Mouse (Mus musculus) cerebellum, adult 18-20 months (tissue): Measurements from ENCODE around the gene Zfp664.

Source experiments
- DNase-seq, 2 experiments: peaks; one replicate each; pipeline ENCODE4 v3.0.0; 2021

Gene Zfp664

DNA sequence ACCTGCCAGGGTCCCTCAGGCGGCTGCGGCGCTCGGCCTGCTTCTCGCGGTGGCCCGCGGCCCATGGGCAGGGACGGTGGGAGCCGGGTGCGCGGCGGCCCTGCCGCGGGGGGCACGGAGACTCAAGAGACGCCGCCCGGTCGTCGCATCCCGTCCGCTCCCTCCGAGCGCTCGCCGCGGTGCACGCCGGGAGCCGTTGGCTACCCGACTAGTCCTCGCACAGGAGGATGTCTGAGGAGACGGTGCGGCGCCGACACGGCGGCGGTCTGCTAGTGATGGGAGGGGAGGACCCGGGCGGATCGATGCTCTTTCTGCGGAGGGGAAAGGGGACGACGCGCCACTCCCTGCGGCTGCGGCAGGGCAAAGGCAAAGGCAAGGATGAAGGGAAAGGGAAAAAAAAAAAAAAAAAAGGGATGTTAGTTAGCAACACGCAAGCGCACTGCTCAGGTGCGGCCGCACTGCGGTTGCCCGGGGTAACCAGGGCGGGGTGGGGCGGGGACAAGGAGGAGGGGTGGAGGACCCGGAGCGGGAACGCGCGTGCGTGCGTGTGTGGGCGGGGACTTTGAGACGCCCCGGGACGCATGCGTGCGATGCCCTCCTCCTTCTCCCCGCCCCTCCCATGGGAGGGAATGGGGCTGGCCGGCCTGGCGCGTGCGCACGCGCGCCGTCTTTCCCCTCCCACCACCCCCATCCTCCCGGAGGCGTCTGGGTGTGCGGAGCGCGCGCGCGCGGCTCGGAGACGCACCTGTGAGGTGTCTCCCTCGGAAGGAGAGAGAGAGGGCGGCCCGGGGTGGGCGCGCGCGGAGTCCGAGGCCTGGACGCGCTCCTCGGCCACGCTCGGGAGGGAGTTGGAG is at the start of gene Zfp664, which contains the start of gene Ccdc92:
Gene Zfp664, plus strand, starts transcription at position 679 of the 854 bp plus-strand sequence.
Gene Ccdc92, minus strand, starts transcription at position 412 of the 854 bp plus-strand sequence.
- DNase-seq, result peak; percentile 98

DNA sequence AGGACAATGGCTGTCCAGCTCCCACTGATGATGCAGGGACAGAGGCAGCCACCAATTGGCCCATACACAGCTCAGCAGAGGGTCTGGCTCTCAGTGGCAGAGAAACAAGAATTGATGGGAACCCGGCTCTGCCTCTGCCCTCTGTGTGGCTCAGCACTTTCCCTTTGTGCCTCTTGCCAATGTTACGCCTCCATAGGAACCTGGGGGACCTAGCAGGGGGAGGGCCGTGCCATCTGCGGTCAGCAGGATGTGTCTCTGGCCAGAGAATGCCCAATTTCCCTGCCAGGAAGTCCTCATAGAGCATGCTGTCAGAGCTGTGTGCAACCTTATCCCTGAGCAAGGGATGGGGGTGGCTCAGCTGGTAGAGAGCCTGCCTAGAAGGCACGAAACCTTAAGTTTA is 47.7 kb upstream of the Zfp664 start:
- DNase-seq, result peak; percentile 83 to 90

DNA sequence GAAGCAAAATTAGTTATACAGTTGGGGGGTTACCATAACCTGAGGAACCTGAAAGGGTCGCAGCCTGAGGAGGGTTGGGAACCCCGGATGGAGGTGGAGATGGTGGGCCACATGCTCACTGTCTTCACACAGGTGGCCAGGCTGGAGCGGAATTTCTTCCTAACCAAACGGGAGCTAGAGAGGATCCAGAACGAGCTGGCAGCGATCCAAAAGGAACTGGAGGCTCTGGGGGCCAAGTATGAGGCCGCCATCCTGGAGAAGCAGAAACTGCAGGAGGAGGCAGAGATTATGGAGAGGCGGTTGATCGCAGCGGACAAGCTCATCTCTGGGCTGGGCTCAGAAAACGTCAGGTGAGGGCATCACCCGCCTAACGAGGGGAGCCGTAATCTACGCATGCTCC is 45.4 kb upstream of the Zfp664 start:
- DNase-seq, result no peak

DNA sequence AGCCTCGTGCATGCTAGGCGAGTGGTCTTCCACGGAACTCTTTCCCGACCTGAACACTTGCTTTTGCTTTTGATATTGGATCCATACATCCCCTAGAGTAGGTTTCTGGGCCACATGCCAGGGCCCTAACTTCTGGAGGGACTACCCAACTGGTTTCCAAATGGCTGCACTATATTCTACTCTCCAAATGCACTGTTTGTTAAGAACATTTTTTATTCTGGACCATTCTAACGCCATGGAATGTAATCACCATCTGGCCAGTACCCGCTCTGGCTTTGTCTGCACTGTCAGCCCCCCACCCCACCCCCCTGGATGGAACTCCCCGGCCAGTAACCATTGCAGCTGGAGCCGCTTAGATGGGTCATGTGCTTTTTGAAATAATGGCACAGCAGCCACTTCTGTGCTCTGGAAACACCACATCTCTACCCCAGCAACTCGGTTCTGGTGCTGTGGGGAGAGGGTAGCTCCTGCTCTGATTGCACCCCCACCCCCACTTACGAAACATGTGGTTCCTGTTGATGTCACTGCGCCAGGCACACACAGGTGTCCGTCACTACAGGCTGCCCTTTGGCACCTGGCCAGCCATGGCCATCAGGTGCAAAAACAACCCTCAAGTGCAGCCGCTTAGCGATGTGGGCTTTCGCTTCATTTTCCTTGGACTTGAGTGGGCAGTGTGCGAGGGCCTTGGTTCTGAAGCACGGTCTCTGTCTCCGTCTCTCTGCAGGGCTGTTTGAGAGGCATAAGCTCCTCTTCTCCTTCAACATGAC is 40.2 kb upstream of the Zfp664 start:
- DNase-seq, result peak; percentile 47 to 62

DNA sequence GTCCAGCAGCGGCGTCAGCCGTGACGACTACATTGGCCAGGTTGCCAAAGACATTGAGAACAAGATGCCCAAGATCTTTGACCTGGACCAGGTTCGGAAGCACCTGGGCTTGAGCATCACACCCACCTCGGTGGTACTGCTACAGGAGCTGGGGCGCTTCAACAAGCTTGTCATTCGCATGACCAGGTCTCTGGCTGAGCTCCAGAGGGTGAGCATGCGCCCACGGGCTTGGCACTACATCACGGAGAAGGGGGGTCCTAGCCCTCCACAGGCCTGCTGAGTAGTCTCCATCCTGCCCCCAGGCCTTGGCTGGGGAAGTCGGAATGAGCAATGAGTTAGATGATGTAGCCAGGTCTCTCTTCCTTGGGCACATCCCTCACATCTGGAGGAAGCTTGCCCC is 32.2 kb upstream of the Zfp664 start:
- DNase-seq, result no peak

DNA sequence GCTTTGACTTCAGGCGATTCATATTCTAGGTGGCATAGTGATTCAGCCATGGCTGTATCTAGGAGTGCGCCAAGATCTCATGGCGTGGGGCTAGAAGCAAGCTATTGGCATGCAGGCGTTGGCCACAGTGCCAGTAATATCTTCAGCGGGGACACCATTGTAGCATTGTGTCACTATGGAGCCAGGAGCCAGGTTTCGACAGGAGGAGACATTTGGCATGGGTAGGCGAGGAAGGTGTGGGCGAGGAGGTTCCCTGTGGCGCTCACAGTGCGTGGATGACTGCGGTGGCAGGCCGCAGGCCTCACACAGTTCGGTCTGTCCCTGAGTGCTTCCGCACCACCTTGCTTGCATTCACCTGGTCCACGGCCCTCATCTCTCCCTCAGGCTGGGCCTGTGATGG is 27.3 kb upstream of the Zfp664 start:
- DNase-seq, result peak; percentile 91 to 93

DNA sequence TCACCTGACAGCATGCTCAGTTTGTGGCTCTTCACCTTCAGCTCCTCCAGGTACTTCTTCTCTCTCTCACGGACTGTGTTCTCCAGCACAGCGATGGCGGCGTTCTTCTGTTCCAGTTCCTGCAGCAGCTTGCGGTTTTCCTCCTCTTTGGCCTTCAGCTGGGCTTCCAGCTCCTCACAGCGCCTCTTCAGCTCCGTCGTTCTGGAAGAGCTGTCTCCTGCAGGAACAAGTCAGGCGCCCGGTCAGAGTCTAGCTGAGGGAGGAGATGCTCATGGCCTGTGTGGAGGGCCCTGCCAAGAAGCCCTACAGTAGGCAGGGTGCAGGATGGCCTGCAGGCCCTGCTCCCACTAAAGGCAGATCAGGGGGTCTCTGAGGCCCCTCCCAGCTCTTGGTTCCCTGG is 26.4 kb upstream of the Zfp664 start:
- DNase-seq, result peak; percentile 41 to 54

DNA sequence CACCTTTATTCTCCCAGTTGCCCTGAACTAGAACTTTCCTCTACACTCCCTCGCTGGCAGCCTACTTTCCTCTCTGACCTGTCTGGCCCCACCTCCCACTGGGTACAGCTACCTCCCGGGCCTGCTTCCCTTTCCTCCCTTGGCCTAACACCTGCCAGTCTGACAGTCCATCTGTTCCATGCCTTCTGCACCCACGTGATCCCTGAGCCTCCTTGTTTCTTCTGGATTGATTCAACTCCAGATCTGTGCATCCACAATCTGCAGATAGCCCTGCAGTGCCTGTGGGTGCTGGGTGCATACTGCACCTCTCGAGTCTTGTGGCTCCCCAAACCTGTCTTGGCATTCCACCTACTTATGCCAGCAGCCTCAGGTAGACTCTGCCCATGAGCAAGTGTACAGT is 25.9 kb upstream of the Zfp664 start:
- peak; percentile 92 to 96 for DNase-seq

DNA sequence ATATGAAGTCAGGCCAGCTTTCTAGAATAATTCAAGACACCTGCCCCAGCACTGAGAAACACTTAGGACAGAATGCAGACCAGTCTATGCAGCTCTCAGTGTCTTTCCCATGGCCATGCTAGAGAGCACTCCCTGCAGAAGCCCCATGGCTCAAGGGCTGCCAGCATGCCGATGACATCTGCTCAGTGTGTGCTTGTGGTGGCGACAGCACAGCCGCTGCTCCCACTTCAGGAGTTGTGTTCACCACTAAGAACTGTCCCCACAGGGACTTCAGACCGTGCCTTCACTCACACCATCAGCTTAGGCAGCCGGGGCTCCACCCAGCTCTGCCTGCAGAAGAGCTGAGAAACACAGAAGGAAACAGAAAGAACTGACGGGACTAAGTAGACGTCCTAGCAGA is 22.3 kb upstream of the Zfp664 start:
- no peak for DNase-seq

DNA sequence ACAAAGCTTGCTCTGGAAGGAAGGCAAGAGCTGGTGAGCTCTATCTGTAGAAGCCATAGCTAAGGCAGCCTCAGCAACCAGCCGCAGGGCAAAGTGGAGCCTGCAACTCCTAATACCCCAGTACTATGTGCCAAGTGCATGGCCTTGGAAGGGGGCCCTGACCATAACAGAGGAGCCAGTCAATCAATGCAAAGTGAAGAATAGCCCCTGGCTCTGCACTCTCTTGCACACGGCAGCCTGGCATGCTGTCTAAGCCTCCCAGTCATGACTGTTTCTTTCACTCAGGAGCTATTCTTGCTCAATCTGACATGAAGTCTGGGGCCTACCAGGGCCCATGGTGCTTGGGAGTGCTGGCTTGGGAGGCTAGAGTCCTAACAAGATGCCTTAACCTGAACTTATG is 21.8 kb upstream of the Zfp664 start:
- DNase-seq, result no peak

DNA sequence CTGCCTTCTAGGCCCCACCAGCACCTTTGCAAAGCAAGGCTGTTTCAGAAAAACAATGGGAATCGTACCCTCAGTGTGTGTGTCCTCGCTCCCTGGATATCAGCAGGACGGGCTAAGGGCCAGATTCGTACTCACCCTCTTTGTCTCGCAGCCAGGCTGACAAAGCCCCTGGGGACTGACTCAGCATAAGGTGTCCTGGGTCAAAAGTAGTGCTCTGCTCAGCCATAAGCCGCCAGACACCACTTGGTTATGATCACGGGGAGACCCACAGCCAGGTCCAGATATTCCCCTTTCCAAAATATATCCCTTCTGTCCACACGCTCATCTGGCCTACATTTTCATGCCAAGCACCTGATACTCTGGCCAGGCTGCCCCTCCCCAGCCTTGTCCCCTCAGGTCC is 19.1 kb upstream of the Zfp664 start:
- DNase-seq, result peak; percentile 57 to 62

DNA sequence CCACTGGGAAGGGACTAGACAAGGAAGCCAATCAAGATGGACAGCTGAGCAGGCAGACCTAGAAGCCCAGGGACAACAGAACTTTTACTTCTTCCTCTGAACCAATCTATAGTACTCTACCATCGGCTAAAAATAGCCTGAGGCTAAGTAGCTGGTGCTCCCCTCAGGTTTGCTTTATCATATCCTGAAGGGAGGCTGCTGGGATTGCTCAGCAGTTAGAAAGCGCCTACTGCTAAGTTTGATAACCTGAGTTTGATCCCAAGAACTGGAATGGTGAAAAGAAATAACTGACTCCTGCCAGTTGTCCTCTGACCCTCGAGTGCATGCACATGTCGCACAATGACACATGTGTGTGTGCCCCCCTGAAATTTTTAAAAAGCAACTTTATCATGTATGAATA is 17.6 kb upstream of the Zfp664 start:
- DNase-seq, result no peak

DNA sequence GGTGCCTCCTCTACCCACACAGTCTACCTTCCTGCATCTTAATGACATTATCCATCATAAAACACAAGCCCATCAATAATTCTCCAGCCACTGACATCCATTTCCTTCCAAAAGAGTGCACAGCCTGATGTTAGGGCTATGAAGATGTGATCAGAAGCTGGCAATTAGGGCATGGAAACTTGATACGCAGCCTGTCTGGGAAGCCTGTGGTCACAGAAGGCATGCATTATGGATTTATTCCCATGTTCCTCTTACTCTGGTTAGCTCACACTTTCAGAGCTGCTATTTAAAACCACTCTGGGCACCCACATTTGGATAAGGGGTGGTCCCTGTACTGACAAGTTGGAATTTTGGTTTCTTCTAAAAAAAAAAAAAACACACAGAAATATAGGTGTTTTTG is 15.5 kb upstream of the Zfp664 start:
- no peak for DNase-seq

DNA sequence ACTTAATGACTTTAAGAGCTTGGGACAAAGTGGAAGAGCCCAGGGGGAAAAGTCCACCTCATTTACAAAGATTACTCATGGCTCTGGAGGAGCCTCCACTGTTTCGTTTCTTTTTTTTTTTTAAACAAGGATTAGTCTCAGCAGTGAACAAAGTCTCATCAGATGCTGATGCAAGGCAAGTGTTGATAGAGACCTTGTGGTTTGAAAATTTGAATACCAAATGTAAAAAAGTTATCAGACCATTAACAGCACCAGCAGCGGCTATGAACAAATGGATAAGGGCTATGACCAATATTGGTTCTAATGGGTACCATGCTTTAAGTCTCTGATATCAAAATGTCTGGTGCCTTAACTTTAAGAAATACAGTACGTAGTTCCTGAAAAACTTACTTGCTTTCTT is 13.5 kb upstream of the Zfp664 start:
- DNase-seq, result no peak

DNA sequence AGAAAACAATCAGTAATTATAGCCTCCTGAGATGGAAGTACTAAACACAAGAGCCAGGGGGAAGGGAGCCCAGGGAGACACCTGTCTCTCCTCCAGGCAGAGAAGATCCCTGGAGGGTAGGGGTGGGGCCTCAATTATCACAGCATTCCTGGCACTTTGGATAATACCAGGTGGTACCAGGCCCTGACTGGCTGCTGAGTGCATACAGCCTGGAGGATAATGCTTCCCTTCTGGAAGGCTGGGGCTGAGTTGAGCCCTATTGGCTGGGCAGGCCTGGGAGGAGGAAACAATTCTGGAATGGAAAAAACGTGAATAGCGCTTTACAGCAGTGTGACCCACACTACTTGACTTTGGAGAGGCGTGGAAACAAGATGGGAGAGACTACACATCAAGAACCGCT is 10.9 kb upstream of the Zfp664 start:
- DNase-seq, result peak in 1 of 2 experiments; percentile 55

DNA sequence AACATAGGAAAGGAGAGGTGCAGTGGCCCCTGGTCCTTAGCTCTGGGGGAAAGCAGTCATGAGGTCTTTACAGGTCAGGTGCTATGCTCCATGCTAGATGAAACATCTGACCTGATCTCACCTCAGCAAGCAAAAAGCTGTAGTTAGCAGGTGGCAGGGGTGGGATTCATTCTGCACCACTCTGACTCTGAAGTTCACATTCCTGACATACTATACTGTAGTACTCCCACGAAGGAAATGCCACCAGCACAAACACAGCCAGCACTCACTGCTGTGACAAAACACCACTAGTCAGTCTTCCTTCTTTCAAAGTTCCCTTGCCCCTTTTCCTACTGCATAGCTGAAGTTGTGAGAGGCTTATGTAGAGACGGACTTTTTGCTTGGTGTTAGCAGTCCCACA is 10.2 kb upstream of the Zfp664 start:
- DNase-seq, result no peak

DNA sequence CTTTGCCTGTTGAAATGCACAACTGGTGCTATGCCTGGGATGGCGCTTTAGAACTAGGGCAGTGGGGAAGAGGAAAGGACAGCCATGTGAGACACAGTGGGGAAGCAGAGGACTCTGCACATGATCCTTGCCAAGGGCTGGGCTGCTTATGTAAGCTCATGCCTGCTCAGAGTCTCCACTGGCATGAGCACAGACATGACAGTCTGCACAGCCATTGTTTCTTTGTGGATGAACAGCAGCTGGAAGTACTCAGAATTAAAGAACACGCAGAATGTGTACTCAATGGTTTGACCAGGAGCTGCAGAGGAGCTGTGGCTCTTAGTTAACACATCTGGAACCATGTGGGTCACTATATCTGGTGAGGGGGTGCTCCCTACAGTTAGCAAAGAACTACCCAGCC is 9.4 kb upstream of the Zfp664 start:
- DNase-seq, result peak; percentile 80 to 87

DNA sequence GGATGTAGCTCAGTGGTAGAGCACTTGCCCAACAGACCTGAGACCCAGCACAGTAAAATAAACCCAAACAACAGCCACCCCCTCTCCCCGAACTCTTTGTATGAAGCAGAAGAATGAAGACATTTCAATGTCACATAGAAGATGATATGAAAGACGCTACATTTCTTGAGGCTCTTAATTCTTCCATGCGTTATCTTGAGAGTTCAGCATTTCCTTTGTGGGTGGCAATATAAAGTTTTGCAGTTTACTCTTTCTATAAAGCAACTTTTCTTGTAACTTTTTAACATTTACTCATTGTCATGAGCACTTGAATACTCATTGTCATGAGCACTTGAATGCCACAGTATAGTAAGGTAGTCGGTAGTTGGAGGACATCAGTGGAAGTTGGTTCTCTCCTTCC is 8.3 kb upstream of the Zfp664 start:
- DNase-seq, result no peak

DNA sequence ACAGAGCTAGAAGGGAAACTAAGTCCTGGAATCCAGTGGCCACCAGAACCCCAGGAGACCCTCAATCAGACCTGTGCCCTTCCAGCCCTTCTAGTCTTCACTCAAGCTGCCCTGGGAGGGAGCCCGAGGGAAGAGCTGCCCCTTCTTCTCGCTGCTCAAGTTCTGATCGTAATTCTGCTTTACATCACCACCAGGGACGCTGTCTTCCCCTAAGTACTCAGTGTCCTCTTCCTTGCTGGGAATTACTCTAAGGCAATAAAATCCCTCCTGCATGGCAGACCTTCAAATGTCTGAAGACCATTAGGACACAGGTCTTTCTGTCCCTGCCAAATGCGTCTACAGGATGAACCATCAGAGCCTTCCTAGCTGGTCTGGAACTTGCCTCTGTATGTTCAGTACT is 2.5 kb upstream of the Zfp664 start:
- peak; percentile 43 to 63 for DNase-seq

DNA sequence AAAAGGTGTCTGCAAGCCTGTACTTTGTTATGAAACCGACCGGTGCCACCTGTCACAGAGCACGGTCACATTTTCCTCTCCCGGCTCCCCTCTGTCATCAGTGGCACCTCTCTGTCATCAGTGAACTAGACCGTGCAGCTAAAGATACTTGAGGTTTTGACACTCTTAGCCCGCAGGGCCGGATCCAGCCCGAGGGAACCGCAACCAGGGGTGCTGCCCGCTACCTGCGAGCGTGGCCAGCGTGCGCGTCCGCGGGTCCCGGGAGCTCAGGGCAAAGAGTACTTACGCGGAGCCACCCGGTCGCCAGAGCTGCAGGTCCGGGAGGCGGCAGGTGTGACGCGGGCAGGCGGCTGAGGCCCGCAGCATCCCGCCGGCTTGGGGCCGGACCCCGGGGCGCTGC is 1.0 kb upstream of the Zfp664 start:
- peak; percentile 68 to 78 for DNase-seq

DNA sequence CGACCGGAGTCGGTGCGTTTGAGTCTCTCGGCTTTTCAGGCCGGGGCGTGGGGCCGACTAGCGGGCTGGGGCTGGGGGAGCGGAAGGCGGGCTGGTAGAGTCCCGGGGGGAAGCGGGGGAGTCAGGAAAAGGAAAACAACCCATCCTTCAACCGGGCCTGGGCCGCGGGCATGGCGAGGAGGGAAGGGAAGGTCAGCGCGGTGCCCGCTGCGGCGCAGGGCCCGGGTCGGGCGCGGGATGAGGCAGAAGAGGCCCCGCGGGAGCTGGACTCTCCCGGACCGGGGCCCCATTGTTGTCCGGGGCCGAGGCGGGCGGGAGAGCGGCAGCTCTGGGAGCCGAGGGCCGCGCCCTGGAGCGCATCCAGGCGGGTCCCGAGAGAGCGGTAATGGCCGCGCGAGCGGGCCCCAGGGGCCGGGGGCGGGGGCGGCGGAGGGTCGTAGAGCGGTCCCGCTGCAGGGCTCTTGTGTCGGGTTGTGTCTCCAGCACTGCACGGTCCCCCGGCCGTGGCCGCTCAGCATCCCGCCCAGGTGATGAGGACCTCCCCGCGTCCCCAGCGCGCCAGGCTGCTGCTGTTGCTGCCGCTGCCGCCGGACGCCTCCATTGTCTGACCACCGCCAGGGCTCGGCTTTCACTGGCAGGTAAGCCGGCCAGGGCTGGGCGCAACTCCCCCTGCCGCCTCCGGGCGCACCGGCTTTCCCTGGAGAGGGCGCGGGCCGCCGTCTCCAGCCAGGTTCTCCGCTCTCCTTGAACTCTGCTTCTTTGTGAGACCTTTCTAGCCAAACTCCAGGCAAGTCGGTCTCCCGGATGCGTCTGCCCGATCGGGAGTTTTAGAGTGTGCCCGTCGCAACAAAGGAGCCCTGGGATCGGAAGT is 615 bp downstream of the Zfp664 start:
- peak; percentile 61 to 67 for DNase-seq

DNA sequence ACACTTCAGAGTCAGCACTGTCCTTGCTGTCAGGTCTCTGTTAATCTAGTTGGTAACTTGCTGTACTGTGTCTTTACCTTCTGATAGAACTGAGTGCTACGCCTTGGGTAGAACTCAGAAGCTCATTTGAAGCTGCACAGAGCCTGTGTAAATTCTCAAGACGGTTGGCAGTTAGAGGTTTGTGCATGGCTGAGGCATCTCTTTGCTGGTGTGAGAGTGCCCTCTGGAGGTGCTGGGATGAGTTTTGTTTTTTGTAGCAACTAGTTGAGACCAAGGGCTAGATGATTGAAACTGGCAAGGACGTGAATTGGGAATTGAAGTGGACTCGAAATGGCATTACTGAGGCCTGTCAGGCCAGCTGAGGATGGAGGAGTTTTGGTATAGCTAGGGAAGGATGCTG is 6.5 kb downstream of the Zfp664 start:
- peak; percentile 83 to 84 for DNase-seq

DNA sequence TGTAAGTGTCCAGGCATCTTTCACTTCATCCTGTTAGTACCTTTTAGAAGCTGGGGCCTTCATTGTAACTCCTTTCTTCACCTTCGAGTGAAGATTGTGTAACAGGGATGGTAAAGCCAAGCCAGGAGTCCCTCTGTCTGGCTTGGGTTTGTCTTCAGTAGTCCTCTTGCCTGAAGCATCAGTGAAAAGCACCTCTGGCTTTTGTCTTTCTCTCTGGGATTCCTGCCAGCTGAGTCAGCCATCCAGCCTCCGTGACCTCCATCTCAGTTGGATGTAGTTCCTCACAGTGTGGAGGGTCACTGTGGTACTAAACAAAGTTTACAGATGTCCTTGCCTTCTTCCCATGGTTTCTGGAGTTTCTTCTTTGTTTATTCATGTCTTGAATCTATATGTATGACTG is 9.5 kb downstream of the Zfp664 start:
- peak in 1 of 2 experiments; percentile 37 for DNase-seq
